Mouse (Mus musculus) liver (tissue): ENCODE measurements around the gene Ptprf.
A peak's percentile ranks its signal among the peaks of the same experiment; 100 is the strongest.

Experiments
- DNase-seq: peaks from one replicate; pipeline ENCODE4 v3.0.0-alpha.2; 2020; ENCODE audit warnings: mixed read lengths

Gene Ptprf

GRCm38 (mm10) chr4:118257416-118257815, 33.8 kb downstream of the Ptprf start:
- DNase-seq: no peak

GRCm38 (mm10) chr4:118256217-118256616, 35.0 kb downstream of the Ptprf start:
- DNase-seq: no peak

GRCm38 (mm10) chr4:118254953-118255352, 36.3 kb downstream of the Ptprf start:
- DNase-seq: no peak

- DNase-seq: no peak
Measured at GRCm38 (mm10) chr4:118247323-118247722, 43.9 kb downstream of the Ptprf start.

GRCm38 (mm10) chr4:118245847-118246246, 45.4 kb downstream of the Ptprf start:
- DNase-seq: no peak

GRCm38 (mm10) chr4:118243791-118244190, 47.4 kb downstream of the Ptprf start:
- no peak for DNase-seq

DNA sequence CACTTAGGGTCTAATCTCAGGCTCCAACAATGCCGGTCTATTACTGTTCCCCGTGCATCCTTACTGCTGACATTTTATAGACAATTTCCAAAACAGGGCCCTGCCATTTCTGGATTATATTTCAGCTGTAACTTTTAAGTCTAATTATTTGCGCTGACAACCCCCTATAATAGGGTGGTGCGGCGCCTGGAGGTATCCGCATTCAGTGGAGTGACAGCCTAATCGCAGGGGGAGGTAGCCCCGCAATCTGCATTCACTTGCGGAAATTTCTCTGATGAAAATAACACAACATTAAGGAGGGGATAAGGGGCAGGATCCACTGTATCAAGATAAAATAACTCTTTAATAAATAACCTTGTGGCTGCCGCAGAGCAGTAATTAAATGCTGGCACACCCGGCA, 47.9 kb downstream of the Ptprf start:
- DNase-seq: no peak

DNA sequence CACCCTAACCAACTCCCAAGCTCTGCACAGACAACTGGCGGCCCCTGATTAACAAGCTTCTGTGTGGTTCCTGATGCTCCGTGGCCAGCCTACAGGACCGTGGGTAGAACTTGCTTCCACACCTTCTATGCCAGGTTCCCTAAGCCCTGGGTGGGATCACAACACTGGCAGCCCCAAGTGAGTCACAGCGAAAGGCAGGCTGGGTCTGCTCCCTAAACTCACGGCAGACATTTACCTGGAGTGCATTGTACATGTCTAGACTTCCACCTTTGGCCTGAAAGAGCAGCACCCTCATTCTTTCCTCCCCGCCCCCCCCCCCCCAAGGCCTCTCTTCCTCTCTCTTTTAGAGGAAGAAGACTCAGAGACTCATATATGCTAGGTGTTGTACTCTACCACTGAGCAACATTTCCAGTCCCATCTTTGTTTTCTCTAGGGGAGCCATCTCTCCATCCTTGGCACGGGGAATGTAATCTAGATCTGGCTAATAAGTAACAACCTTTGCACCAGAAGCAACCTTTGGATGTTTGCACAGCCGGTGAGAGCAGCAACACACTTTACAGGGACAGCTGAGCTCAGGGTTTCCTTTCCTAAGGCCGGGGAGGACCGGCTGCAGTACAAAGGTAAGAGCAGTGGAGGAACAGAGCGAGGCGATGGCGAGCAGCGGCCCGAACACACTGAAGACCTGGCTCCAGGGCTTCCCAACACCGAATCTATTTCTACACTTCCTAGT, 51.1 kb downstream of the Ptprf start:
- DNase-seq: peak; percentile 36

DNA sequence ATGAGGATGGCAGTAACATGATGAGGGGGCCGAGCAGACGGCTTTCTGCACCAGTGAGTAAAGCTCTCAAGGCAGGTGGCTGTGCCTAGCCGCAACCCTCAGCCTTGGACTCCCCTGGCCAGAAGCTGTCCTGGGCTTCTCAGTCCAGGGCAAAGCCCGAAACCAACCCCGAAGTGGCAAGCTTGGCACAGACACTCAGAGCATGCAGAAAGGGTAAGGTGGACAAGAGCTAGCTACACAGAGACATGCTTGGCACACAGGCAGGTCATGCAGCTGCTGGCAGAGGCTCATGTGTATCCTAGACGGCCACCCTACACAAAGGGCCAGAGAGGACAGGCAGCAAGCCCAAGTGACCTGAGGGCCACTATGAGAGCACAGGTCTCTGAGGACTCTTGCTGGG, 52.5 kb downstream of the Ptprf start:
- DNase-seq: no peak

GRCm38 (mm10) chr4:118236871-118237270, 54.3 kb downstream of the Ptprf start:
- DNase-seq: no peak

GRCm38 (mm10) chr4:118234711-118235388, 56.4 kb downstream of the Ptprf start:
- DNase-seq: no peak

GRCm38 (mm10) chr4:118233886-118234285, 57.3 kb downstream of the Ptprf start:
- DNase-seq: no peak

DNA sequence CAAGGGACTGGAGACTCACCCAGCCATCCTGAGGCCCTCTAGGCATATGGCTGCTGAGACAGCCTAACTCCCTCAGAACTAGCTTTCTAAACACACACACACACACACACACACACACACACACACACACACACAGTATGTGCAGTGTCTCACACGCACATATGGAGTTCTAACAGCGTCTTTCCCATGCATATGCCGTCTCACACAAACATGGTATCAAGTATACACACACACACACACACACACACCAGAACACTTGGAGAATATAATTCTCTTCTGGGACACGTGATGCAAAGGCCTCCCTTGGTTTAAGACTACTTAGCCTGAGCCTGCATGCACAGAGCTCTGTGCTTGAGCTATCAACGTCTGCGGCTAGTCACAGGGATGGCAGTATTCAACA, 59.3 kb downstream of the Ptprf start:
- DNase-seq: no peak

GRCm38 (mm10) chr4:118229035-118229770, 62.0 kb downstream of the Ptprf start:
- no peak for DNase-seq

DNA sequence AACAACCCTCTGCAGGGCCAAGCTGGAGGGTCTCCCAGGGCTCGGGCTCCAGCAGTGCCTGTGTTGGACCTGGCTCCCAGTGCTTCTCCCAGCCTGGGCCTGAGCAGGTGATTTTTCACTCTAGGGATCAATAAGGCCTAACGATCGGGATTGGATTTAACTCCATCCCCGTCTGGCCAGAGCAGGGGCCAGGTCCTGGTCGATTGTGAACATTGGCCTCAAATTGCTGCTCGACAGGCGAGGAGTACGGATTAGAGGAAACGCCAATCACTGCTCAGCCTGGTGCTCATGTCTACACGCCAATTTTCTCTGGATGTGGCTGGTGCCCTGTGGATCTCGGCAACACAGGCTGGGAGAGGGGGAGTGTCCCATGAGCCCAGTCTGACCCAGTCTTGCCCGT, 63.8 kb downstream of the Ptprf start:
- DNase-seq: no peak

GRCm38 (mm10) chr4:118221261-118221660, 69.9 kb downstream of the Ptprf start:
- DNase-seq: peak; percentile 37

GRCm38 (mm10) chr4:118220756-118221155, 70.4 kb downstream of the Ptprf start:
- DNase-seq: no peak

DNA sequence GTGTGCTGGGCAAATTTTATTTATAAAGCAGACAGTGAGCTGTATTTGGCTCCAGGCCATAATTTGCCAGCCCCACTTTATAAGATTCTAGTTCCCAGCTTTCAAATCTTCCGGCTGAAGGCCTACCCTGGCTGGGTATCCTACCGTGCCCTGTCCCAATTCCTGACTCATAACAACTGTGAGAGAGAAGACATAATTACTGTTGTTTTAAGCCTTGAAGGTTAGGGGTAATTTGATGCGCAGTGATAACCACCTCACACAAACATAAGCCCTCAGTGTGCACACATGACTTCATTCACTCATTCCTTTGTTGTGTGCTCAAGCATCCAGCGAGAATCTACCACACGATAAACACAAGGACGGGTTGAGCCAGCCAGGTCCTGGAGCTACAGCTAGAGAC, 71.7 kb downstream of the Ptprf start:
- no peak for DNase-seq

DNA sequence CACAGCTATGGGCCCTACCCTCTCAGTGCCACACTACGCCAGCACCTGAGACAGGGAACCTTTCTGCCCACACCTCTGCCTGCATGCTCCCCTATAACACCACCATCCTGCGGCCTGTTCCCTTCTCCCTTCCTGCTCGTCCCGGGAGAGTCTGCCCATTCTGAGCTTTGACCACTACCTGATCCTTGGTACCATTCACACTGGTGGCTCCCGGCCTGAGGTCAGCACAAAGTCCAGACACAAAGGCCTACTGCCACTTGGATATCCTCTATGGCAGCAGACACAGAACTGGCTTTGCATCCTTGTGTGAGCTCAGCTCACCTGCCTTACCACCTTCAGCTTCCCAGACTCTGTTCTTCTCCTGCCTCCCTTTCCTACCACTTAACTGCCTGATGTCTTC, 72.7 kb downstream of the Ptprf start:
- DNase-seq: no peak

DNA sequence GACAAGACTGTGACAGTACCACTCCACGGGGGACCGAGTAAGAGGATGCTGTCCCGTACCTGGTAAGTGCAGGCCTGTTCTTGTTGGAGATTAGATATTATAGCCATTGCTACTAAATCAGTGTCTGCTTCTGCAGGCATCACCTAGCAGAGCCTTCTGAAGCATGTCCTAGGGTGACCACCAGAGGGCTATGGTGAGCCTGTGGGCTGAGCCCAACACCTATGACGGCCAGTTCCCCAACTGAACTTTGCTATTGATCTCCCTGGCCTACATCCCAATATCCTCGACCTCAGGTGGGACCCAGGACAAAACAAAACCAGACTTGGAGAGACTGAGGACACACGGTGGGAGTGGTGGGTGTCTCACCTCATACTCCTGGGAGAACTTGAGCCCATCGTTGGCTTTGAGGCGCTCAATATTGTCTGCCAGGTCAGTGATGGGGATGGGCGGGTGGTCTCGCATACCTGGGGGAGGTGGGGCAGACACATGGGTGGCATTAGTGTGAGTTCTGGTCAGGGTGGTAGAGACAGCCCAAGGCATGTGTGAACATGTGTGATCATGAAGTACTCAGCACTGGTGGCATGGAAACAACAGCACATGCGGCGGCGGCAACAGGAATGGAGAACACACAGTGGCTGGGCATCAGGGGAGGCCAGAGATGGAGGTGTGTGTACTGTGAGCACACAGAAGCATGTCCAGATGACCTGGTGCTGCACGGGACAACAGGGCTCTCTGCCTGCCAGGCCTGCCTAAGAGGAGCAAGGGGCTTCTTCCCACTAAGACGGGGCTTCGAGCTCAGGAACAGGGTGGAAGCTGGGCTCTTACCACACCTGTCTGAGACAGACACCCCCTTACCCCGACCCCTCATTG, 74.2 kb downstream of the Ptprf start:
- peak; percentile 57 for DNase-seq

GRCm38 (mm10) chr4:118214891-118215290, 76.3 kb downstream of the Ptprf start:
- DNase-seq: no peak

DNA sequence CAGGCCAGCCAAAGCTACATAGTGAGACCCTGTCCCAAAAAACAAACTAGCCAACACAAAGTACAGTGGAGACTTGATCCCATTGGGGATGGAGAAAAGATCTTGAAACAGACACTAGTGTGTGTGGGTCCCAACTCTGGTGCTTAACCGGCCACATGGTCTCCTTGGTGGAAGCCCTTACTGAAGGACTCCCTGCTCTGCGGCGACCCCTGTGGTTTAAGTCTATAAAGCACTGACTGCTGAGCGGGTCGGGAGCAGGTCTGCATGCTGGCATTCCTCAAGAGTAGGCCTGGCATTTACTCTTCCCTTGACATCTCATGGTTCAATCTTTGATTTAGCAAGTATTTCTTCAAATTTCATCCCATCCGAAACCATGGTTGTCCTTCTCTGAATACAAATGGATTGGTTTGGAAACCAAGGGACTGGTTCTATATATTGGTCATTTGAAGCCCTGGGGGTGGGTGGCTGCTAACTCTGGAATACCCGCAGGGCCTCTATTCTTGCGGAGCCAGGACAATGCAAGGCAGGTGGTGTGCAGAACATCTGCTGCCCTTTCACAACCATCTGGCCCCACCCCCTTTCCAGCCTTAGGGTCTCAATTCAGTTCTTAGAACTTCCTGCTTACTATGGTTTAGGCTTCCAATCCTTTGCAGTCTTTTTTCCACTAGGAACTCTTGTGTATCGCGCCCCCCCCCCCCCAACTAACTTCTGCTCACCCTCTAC, 84.1 kb downstream of the Ptprf start:
- no peak for DNase-seq
